Mouse (Mus musculus) midbrain, embryonic 12.5 days (tissue): ENCODE results near the gene Dctd. TPM values are rescaled to one million over a fixed set of nuclear protein-coding genes. Genes with fewer than 3 reads are reported as not detected.

Experiments used
- ATAC-seq: fragments of 200-750 bp; cut with Nextera tagmentation; 2 replicates; pipeline ENCODE4 v1.8.0; 2017; ENCODE audit warnings: low read depth, moderate TSS enrichment, moderate library complexity; ENCODE audit not compliant: low FRiP score
- H3K27ac ChIP-seq: fragments of 300-500 bp; sonication (generic); replicated peaks from 2 replicates; pipeline ENCODE4 v1.5.1; 2016; ENCODE audit warnings: mild to moderate bottlenecking
- H3K27me3 ChIP-seq: fragments of 300-500 bp; sonication (generic); 2 replicates; pipeline ENCODE4 v1.6.1; 2016; ENCODE audit warnings: mild to moderate bottlenecking
- H3K36me3 ChIP-seq: fragments of 300-500 bp; sonication (generic); 2 replicates; pipeline ENCODE4 v1.6.1; 2016
- H3K4me1 ChIP-seq: fragments of 300-500 bp; sonication (generic); 2 replicates; pipeline ENCODE4 v1.6.1; 2016
- H3K4me2 ChIP-seq: fragments of 300-500 bp; sonication (generic); replicated peaks from 2 replicates; pipeline ENCODE4 v1.6.1; 2016; ENCODE audit warnings: mild to moderate bottlenecking, moderate library complexity
- H3K4me3 ChIP-seq: fragments of 300-500 bp; sonication (generic); 2 replicates; pipeline ENCODE4 v1.5.1; 2016; ENCODE audit warnings: mild to moderate bottlenecking
- H3K9ac ChIP-seq: fragments of 300-500 bp; sonication (generic); replicated peaks from 2 replicates; pipeline ENCODE4 v1.6.1; 2016; ENCODE audit warnings: mild to moderate bottlenecking, moderate library complexity
- H3K9me3 ChIP-seq: fragments of 300-500 bp; sonication (generic); 2 replicates; pipeline ENCODE4 v1.6.1; 2016; ENCODE audit warnings: mild to moderate bottlenecking
- WGBS: fragments of 180-500 bp; shearing (Covaris S2); methylation state at CpG from one replicate; pipeline ENCODE4 v1.1.7; 2016; 5-methylcytosine and 5-hydroxymethylcytosine counted together
- polyA plus RNA-seq: library from polyadenylated mRNA; unstranded; fragments of >200 nt; fragmentation: Nextera tagmentation; extraction: Ambion mirVana; gene quantifications from 2 replicates; pipeline ENCODE4 v1.2.1, GENCODE M21; 2016

Gene Dctd
- polyA plus RNA-seq, 1 experiment from 2014 or later = 14.3 TPM

GRCm38 (mm10) chr8:48109856-48110780, 11.2 kb downstream of the Dctd start:
- peak overlapping the region; percentile 79 for H3K4me2 ChIP-seq
- no peak overlapping the region for H3K27ac ChIP-seq
- peak; percentile 91 for ATAC-seq
- peak overlapping the region; percentile 66 for H3K9ac ChIP-seq
- peaks cover 4% of the 10 kb centered on the region; the same call in 1 of the 2 replicates for H3K9me3 ChIP-seq
- under 1% methylated on average over 56 of the region's 61 CpGs for WGBS
- no peaks in the 10 kb centered on the region for H3K36me3 ChIP-seq
- H3K27me3 ChIP-seq = peaks cover 6% of the 10 kb centered on the region
- H3K4me1 ChIP-seq = peaks cover 11% of the 10 kb centered on the region
- peak overlapping the region; percentile 67 for H3K4me3 ChIP-seq

- Histone ChIP-seq H3K9ac (no peak overlapping the region), H3K4me1 (peaks cover 7% of the 10 kb centered on the region; the same call in 1 of the 2 replicates), H3K27me3 (0 out of 2 replicates have a peak, but pooled peaks cover 1% of the 10 kb centered on the region), H3K4me2 (no peak overlapping the region), H3K9me3 (peaks cover 6% of the 10 kb centered on the region; the same call in 1 of the 2 replicates), H3K4me3 (no peak overlapping the region), H3K36me3 (peaks cover 12% of the 10 kb centered on the region), H3K27ac (no peak overlapping the region)
- ATAC-seq = no peak
- 86% methylated on average over 6 of the region's 6 CpGs for WGBS
These were observed 15.7 kb downstream of the Dctd start for GRCm38 (mm10) chr8:48114591-48114990.

- Histone ChIP-seq H3K4me3 (no peak overlapping the region), H3K4me2 (no peak overlapping the region), H3K9me3 (peaks cover 6% of the 10 kb centered on the region; the same call in 1 of the 2 replicates), H3K9ac (no peak overlapping the region), H3K27ac (no peak overlapping the region), H3K27me3 (no peaks in the 10 kb centered on the region; the same call in 1 of the 2 replicates), H3K4me1 (peaks cover 10% of the 10 kb centered on the region; the same call in 1 of the 2 replicates), H3K36me3 (peaks cover 7% of the 10 kb centered on the region)
- no peak for ATAC-seq
- 100% methylated on average over 1 of the region's 1 CpGs for WGBS
These were observed 24.1 kb downstream of the Dctd start for GRCm38 (mm10) chr8:48122991-48123390.

DNA sequence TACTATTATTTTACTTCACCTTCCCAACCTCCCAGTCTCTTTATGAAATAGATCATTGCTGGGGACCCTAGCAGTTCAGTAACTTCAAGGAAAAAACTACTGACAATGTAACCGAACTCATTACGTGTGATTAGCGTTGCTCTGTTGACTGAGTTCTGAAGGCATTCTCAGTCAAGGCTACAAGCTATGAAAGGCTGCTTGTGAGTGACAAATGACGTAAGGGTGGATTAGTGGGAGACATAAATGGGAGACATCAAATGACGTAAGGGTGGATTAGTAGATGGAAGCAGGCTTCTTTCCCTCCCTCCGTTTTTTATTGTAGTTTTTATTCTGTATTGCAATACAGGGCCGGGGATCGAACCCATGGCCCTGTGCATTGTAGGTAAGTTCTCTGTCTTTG, 26.0 kb downstream of the Dctd start:
- Histone ChIP-seq H3K27ac (no peak overlapping the region), H3K4me3 (no peak overlapping the region), H3K27me3 (no peaks in the 10 kb centered on the region; the same call in 1 of the 2 replicates), H3K9ac (no peak overlapping the region), H3K4me2 (no peak overlapping the region), H3K36me3 (no peaks in the 10 kb centered on the region), H3K4me1 (peaks cover 10% of the 10 kb centered on the region; the same call in 1 of the 2 replicates), H3K9me3 (no peaks in the 10 kb centered on the region)
- 68% methylated on average over 8 of the region's 8 CpGs for WGBS
- ATAC-seq = no peak

GRCm38 (mm10) chr8:48126954-48127353, 28.1 kb downstream of the Dctd start:
- H3K9ac ChIP-seq = 0 out of 2 replicates have a peak overlapping the region, but pooled peaks have one; percentile 28
- H3K36me3 ChIP-seq = no peaks in the 10 kb centered on the region
- no peak overlapping the region for H3K4me2 ChIP-seq
- WGBS = 87% methylated on average over 13 of the region's 13 CpGs
- H3K4me1 ChIP-seq = peaks cover 10% of the 10 kb centered on the region; the same call in 1 of the 2 replicates
- no peak overlapping the region for H3K4me3 ChIP-seq
- ATAC-seq = no peak; the same call in 1 of the 2 replicates
- no peak overlapping the region for H3K27ac ChIP-seq
- H3K9me3 ChIP-seq = no peaks in the 10 kb centered on the region
- H3K27me3 ChIP-seq = no peaks in the 10 kb centered on the region; the same call in 1 of the 2 replicates

- no peak overlapping the region for H3K4me2 ChIP-seq
- no peaks in the 10 kb centered on the region for H3K9me3 ChIP-seq
- H3K36me3 ChIP-seq = peaks cover 12% of the 10 kb centered on the region; the same call in 1 of the 2 replicates
- no peak overlapping the region for H3K27ac ChIP-seq
- WGBS = 86% methylated on average over 8 of the region's 8 CpGs
- no peak overlapping the region for H3K4me3 ChIP-seq
- H3K4me1 ChIP-seq = no peaks in the 10 kb centered on the region
- no peak for ATAC-seq
- H3K9ac ChIP-seq = no peak overlapping the region
- no peaks in the 10 kb centered on the region; the same call in 1 of the 2 replicates for H3K27me3 ChIP-seq
These were observed 31.4 kb downstream of the Dctd start for GRCm38 (mm10) chr8:48130266-48130665.

DNA sequence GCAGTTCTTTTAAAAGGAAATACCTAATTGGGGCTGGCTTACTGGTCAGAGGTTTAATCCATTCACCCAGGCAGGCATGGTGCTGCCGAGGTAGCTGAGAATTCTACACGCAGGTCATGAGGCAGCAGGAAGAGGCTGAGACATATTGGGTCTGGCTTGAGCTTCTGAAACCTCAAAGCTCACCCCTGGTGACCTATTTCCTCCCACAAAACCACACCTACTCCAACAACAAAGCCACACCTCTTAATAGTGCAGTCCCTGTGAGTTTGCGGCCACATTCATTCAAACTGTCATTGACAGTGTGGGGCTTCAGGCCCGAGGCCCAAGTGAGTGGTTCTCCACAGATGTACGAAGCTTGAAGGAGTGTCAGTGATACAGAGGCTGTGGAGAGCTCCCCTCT, 34.4 kb downstream of the Dctd start:
- no peak overlapping the region for H3K27ac ChIP-seq
- H3K9me3 ChIP-seq = no peaks in the 10 kb centered on the region
- H3K36me3 ChIP-seq = peaks cover 12% of the 10 kb centered on the region; the same call in 1 of the 2 replicates
- H3K9ac ChIP-seq = no peak overlapping the region
- H3K4me1 ChIP-seq = peaks cover 2% of the 10 kb centered on the region; the same call in 1 of the 2 replicates
- no peak overlapping the region for H3K4me2 ChIP-seq
- H3K27me3 ChIP-seq = no peaks in the 10 kb centered on the region
- H3K4me3 ChIP-seq = no peak overlapping the region
- ATAC-seq = no peak
- whole genome bisulfite sequencing = 90% methylated on average over 5 of the region's 5 CpGs

- peaks cover 12% of the 10 kb centered on the region for H3K36me3 ChIP-seq
- no peak overlapping the region for H3K27ac ChIP-seq
- no peak overlapping the region for H3K9ac ChIP-seq
- no peaks in the 10 kb centered on the region for H3K27me3 ChIP-seq
- ATAC-seq = no peak
- H3K9me3 ChIP-seq = no peaks in the 10 kb centered on the region
- H3K4me2 ChIP-seq = no peak overlapping the region
- peaks cover 2% of the 10 kb centered on the region; the same call in 1 of the 2 replicates for H3K4me1 ChIP-seq
- WGBS = 82% methylated on average over 30 of the region's 30 CpGs
- no peak overlapping the region for H3K4me3 ChIP-seq
These were observed 38.1 kb downstream of the Dctd start for GRCm38 (mm10) chr8:48136804-48137650.

DNA sequence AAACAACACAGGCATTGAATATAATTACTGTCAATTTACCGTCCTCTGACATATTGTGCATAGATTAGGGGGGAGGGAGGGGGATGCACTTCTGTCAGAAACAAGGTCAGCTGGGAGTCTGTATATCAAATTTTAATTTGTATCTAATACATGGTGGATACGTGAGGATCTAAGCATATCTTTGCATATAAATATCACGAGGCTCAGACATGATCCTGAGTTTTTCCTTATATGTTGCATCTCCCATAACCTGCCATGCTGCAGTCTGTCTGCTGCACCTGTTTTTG, 38.7 kb downstream of the Dctd start:
- Histone ChIP-seq H3K4me3 (no peak overlapping the region), H3K27me3 (no peaks in the 10 kb centered on the region), H3K4me2 (no peak overlapping the region), H3K36me3 (peaks cover 12% of the 10 kb centered on the region), H3K27ac (no peak overlapping the region), H3K4me1 (peaks cover 2% of the 10 kb centered on the region; the same call in 1 of the 2 replicates), H3K9ac (no peak overlapping the region), H3K9me3 (no peaks in the 10 kb centered on the region)
- WGBS = 58% methylated on average over 3 of the region's 3 CpGs
- ATAC-seq = no peak

DNA sequence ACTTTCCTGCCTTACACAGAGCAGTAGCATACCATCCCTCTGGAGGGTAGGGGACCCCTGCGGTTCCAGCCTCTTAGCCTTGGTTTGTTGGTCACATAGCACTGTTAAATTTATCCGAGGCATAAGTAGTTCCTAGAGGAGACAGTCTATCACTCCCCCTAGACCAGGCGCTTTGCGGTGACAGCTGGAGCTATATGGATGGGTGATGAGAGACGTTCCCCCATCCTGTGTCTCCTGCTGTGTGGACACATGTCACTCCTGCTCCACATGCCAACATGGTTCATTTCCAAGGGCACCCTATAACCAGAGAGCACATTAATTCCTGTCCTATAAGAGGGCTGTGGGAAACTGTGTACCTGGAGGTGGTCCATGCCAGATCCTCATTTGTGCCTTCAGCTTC, 42.1 kb downstream of the Dctd start:
- no peak overlapping the region for H3K4me3 ChIP-seq
- H3K9ac ChIP-seq = no peak overlapping the region
- no peak overlapping the region for H3K27ac ChIP-seq
- ATAC-seq = no peak
- peaks cover 2% of the 10 kb centered on the region; the same call in 1 of the 2 replicates for H3K4me1 ChIP-seq
- H3K4me2 ChIP-seq = no peak overlapping the region
- no peaks in the 10 kb centered on the region; the same call in 1 of the 2 replicates for H3K36me3 ChIP-seq
- WGBS = 93% methylated on average over 5 of the region's 5 CpGs
- no peaks in the 10 kb centered on the region for H3K27me3 ChIP-seq
- H3K9me3 ChIP-seq = 0 out of 2 replicates have a peak, but pooled peaks cover 3% of the 10 kb centered on the region

DNA sequence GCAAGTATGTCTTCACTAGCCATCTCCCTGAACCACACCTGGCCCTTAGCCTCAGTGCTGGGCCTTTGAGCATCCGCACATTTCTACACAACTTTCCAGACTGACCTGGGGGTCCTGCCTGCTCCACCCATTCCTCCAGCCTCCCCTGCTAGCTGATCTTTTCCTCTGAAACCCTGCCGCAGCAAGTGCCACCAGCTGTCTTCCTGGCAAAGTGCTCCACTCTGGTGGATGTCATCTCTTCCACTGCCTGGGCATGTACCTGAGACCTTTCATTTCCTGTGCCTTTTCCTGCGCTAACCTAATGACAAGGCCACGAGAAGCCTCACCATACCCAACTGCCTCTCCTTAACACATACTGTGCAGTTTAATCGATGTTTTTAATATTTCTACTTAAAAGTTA, 46.9 kb downstream of the Dctd start:
- H3K4me3 ChIP-seq = no peak overlapping the region
- no peaks in the 10 kb centered on the region for H3K27me3 ChIP-seq
- H3K4me1 ChIP-seq = no peaks in the 10 kb centered on the region
- H3K4me2 ChIP-seq = no peak overlapping the region
- ATAC-seq = no peak
- no peaks in the 10 kb centered on the region for H3K36me3 ChIP-seq
- H3K9ac ChIP-seq = no peak overlapping the region
- WGBS = 92% methylated on average over 5 of the region's 5 CpGs
- peaks cover 15% of the 10 kb centered on the region for H3K9me3 ChIP-seq
- no peak overlapping the region for H3K27ac ChIP-seq
